Mouse (Mus musculus) right cerebral cortex, postnatal 4 days (tissue): ENCODE measurements around the gene Fam129a.

ENCODE experiments used
- DNase-seq: peaks from one replicate; pipeline ENCODE4 v3.0.0-alpha.2; 2022

Gene Fam129a

GRCm38 (mm10) chr1:151627141-151627540, 56.2 kb downstream of the Fam129a start:
- DNase-seq = no peak

GRCm38 (mm10) chr1:151629591-151630250, 58.7 kb downstream of the Fam129a start:
- DNase-seq = no peak

DNA sequence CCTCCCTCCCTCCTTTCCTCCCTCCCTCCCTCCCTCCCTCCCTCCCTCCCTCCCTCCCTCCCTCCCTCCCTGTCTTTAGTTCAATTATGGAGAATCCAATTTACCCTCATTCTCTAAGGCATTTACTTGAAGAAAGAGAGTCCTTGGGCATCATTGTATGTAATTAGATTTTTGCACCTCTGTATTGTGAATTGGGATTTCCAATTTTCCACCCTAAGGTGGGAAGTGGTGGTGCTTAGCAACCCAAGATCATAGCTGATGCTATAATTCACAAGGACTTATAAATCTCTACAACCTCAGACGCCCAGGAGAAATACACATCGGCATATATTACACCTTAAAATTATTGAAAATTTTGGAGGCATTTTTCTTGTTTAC, 59.3 kb downstream of the Fam129a start:
- DNase-seq = no peak

DNA sequence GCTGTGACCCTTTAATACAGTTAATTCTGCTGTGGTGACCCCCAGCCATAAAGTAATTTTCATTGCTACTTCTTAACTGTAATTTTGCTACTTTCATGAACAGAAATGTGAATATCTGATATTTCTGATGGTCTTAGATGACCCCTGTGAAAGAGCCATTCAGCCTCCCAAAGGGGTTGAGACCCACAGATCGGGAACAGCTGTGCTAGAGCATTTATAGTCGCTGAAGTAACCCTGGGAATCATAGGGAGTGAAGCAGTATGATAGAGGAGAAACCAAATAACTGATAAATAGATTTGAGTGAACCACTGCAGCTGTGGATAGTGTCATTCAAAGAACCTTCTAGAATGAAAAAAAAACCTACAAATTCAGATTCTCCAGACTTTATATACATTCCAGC, 60.1 kb downstream of the Fam129a start:
- DNase-seq = no peak

- no peak for DNase-seq
Observed at GRCm38 (mm10) chr1:151631703-151632294, 60.8 kb downstream of the Fam129a start.

DNA sequence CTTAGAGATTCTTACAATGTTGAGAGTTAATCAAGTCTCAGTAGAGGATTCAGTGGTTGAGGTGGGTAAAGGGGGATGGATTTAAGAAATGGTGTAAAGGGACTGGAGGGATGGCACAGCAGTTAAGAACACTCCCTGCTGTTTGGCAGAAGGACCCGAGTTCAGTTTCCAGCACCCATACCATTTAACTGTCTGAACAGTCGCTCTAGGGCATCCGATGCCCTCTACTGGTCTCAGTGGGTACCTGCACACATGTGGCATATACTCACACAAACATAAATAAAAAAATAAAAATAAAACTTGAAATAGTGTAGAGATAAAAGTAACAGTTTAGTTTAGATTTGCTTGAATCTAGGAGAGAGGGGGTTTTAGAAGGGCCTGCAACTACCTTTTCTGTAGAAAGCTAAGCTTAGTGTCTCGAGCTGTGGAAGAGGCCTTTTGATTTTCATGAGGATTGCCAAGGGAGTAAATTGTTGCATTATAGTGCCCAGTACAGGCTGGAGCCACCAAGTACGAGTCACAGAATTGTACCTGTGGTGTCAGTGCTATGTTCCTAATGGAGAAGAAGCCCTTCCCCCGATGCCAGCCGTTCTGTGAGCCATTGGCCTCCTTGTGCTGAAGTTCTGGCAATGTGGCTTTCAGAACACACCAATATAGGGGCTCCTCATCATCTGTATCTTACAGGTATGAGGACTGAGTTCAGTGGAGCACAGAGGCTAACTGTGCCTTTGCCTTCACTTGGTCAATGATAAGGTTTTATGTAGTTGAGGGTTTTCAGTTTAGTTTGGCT, 61.8 kb downstream of the Fam129a start:
- DNase-seq = no peak

GRCm38 (mm10) chr1:151636637-151637036, 65.7 kb downstream of the Fam129a start:
- DNase-seq = no peak

DNA sequence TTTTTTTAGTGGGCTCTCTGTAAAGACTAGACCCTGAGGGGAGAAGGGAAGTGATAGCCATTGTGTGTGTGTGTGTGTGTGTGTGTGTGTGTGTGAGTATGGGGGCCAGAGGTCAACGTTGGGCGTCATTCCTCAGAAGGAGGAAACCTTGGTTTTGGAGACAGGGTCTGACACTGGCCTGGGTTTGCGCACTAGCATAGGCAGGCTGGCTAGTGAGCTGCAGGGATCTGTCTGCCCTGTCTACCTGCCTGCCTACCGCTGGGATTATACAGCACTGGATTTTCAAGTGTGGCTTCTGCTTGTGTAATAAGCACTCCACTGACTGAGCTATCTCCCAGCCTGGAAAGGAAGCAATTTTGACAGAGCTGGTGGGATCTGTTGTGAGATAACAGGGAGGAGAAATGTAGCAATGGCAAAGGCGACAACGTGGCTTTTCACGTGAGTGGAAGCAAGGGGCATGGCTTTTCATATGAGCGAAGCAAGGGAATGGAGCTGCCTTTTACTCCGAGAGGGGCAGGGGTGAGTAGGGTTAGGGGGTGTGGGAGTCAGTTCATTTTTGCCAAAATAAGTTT, 66.5 kb downstream of the Fam129a start:
- no peak for DNase-seq

DNA sequence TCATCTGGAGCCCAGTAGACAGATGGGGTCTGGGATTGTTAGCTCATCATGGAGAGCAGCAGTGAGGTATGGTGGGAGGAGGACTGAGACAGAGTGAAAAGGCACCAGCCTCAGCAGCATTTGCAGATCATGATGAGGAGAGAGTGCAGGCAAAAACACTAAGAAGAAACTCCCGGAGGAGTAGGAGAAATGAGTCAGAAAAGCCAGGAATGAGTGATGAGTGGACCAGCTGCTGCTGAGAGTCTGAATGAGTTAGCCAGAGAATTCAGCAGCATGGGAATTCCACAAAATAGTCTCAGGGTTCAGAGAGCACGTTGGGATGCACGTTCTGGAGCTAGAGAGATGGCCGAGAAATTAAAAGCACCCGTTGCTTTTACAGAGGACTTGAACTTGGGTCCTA, 67.4 kb downstream of the Fam129a start:
- no peak for DNase-seq

DNA sequence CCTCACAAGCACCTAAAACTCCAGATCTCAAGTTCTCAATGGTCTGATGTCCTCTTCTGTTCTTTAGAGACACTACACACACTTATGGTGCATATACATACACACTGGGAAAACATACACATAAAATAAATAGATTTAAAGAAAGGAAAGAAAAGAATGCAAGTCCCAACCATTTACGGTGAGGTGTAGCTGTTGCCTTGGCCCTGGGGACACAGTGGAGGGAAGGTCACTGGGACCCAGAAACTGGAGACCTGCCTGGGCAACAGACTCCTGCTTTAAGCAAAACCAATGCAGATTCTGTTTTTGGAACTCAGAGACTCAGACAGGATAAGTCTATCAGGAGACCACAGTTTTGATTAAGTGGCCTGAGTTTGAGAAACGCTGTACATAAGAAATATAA, 67.8 kb downstream of the Fam129a start:
- no peak for DNase-seq

GRCm38 (mm10) chr1:151646380-151646779, 75.4 kb downstream of the Fam129a start:
- DNase-seq = no peak

DNA sequence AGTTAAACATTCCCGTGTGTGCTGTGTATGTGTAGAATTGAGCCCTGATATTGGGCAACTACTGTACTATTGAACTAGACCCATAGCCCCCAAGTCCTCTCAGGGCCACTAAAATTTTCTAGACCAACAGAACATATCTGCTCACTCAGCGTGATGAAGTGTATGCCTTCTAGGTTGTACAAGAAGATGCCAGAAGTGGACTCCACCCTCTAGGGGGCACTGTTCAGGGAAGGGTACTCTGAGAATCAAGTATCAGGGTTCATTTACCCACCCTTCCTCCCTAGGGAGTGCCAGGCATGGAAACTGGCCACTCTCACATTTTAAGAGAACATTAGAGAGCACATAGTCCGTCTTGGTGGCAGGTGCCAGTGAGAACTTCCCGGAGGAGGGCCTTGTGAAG, 77.1 kb downstream of the Fam129a start:
- DNase-seq = no peak

DNA sequence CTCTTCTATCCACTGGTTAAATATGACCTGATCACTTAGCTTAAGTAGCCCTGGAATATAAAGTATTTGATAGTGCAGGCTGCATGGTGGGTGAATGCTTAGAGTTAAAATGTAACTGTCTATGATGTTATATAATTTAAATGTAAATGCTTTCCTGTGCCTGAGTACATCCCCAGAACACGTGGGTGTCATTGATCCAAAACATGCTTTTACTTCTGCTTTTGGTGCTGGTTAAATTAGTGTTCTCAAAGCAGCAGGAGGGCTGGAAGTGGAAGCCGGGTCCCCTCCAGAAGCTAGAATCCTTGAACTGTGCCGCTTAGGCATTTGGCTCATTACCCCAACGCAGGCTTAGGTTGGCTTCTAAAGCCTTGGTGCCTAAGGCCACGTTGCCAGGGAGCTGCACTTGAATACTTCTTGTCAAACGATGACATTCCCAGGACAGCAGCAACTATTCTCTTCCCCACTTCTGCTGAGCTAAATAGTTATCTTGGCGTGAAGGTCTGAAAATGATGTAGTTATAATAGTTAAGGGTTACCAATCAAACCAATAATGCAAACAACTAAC, 86.1 kb downstream of the Fam129a start:
- DNase-seq = no peak

- no peak for DNase-seq
Observed at GRCm38 (mm10) chr1:151658291-151658830, 87.4 kb downstream of the Fam129a start.

GRCm38 (mm10) chr1:151659636-151660035, 88.7 kb downstream of the Fam129a start:
- DNase-seq = no peak

- DNase-seq = no peak
Observed at GRCm38 (mm10) chr1:151660251-151660650, 89.3 kb downstream of the Fam129a start.

GRCm38 (mm10) chr1:151660883-151661282, 89.9 kb downstream of the Fam129a start:
- no peak for DNase-seq

- DNase-seq = no peak
Observed at GRCm38 (mm10) chr1:151661684-151662439, 90.9 kb downstream of the Fam129a start.

GRCm38 (mm10) chr1:151662958-151663357, 92.0 kb downstream of the Fam129a start:
- no peak for DNase-seq

- no peak for DNase-seq
Observed at GRCm38 (mm10) chr1:151664384-151664783, 93.4 kb downstream of the Fam129a start.

- DNase-seq = no peak
Observed at GRCm38 (mm10) chr1:151664837-151665431, 93.9 kb downstream of the Fam129a start.
